Mouse (Mus musculus) intestine, embryonic 15.5 days (tissue): ENCODE measurements around the gene Pigs. TPM values are rescaled to one million over a fixed set of nuclear protein-coding genes. Genes with fewer than 3 reads are reported as not detected.

Source experiments
- ATAC-seq: fragments of 200-750 bp; cut with Nextera tagmentation; 2 replicates; pipeline ENCODE4 v1.8.0; 2017; ENCODE audit warnings: moderate TSS enrichment, moderate library complexity
- H3K27ac ChIP-seq: fragments of 300-500 bp; sonication (generic); 2 replicates; pipeline ENCODE4 v1.5.1; 2015; ENCODE audit warnings: mild to moderate bottlenecking, inconsistent platforms
- H3K27me3 ChIP-seq: fragments of 300-500 bp; sonication (generic); replicated peaks from 2 replicates; pipeline ENCODE4 v1.6.1; 2015; ENCODE audit warnings: inconsistent platforms
- H3K36me3 ChIP-seq: fragments of 300-500 bp; sonication (generic); 2 replicates; pipeline ENCODE4 v1.6.1; 2015; ENCODE audit warnings: inconsistent platforms
- H3K4me1 ChIP-seq: fragments of 300-500 bp; sonication (generic); replicated peaks from 2 replicates; pipeline ENCODE4 v1.6.1; 2015; ENCODE audit warnings: inconsistent platforms
- H3K4me2 ChIP-seq: fragments of 300-500 bp; sonication (generic); replicated peaks from 2 replicates; pipeline ENCODE4 v1.6.1; 2015; ENCODE audit warnings: mild to moderate bottlenecking, inconsistent platforms
- H3K4me3 ChIP-seq: fragments of 300-500 bp; sonication (generic); replicated peaks from 2 replicates; pipeline ENCODE4 v1.5.1; 2015; ENCODE audit warnings: inconsistent platforms
- H3K9ac ChIP-seq: fragments of 300-500 bp; sonication (generic); 2 replicates; pipeline ENCODE4 v1.6.1; 2015; ENCODE audit warnings: inconsistent platforms
- H3K9me3 ChIP-seq: fragments of 300-500 bp; sonication (generic); 2 replicates; pipeline ENCODE4 v1.6.1; 2016; ENCODE audit warnings: inconsistent platforms
- WGBS: fragments of 180-500 bp; shearing (Covaris S2); methylation state at CpG from one replicate; pipeline ENCODE4 v1.1.7; 2015; 5-methylcytosine and 5-hydroxymethylcytosine counted together
- polyA plus RNA-seq: library from polyadenylated mRNA; unstranded; fragments of >200 nt; fragmentation: Nextera tagmentation; extraction: Ambion mirVana; gene quantifications from 2 replicates; pipeline ENCODE4 v1.2.1, GENCODE M21; 2015

The Pigs gene
- polyA plus RNA-seq, 1 experiment from 2014 or later: 78.6 TPM

- H3K4me1 ChIP-seq: peaks cover 11% of the 10 kb centered on the region
- ATAC-seq: no peak
- no peak overlapping the region for H3K27ac ChIP-seq
- 78% methylated on average over 6 of the region's 6 CpGs for WGBS
- no peaks in the 10 kb centered on the region for H3K27me3 ChIP-seq
- no peak overlapping the region for H3K9ac ChIP-seq
- no peaks in the 10 kb centered on the region for H3K36me3 ChIP-seq
- no peaks in the 10 kb centered on the region for H3K9me3 ChIP-seq
- no peak overlapping the region for H3K4me3 ChIP-seq
- no peak overlapping the region for H3K4me2 ChIP-seq
Measured at GRCm38 (mm10) chr11:78354905-78355304, 26.7 kb downstream of the Pigs start.

GRCm38 (mm10) chr11:78355471-78356238 is 27.4 kb downstream of the Pigs start:
- Histone ChIP-seq H3K4me3 (no peak overlapping the region), H3K27ac (no peak overlapping the region), H3K4me2 (no peak overlapping the region), H3K9ac (no peak overlapping the region), H3K4me1 (0 out of 2 replicates have a peak, but pooled peaks cover 8% of the 10 kb centered on the region), H3K27me3 (no peaks in the 10 kb centered on the region), H3K36me3 (no peaks in the 10 kb centered on the region), H3K9me3 (no peaks in the 10 kb centered on the region)
- ATAC-seq: no peak
- WGBS: 31% methylated on average over 4 of the region's 4 CpGs

- no peaks in the 10 kb centered on the region for H3K9me3 ChIP-seq
- H3K27ac ChIP-seq: no peak overlapping the region
- H3K9ac ChIP-seq: no peak overlapping the region
- H3K36me3 ChIP-seq: no peaks in the 10 kb centered on the region
- H3K4me1 ChIP-seq: peaks cover 15% of the 10 kb centered on the region
- H3K4me2 ChIP-seq: no peak overlapping the region
- H3K27me3 ChIP-seq: no peaks in the 10 kb centered on the region
- ATAC-seq: 0 out of 2 replicates have a peak, but pooled peaks have one; percentile 24
- 18% methylated on average over 22 of the region's 22 CpGs for WGBS
- no peak overlapping the region for H3K4me3 ChIP-seq
Measured at GRCm38 (mm10) chr11:78358330-78359007, 30.3 kb downstream of the Pigs start.

DNA sequence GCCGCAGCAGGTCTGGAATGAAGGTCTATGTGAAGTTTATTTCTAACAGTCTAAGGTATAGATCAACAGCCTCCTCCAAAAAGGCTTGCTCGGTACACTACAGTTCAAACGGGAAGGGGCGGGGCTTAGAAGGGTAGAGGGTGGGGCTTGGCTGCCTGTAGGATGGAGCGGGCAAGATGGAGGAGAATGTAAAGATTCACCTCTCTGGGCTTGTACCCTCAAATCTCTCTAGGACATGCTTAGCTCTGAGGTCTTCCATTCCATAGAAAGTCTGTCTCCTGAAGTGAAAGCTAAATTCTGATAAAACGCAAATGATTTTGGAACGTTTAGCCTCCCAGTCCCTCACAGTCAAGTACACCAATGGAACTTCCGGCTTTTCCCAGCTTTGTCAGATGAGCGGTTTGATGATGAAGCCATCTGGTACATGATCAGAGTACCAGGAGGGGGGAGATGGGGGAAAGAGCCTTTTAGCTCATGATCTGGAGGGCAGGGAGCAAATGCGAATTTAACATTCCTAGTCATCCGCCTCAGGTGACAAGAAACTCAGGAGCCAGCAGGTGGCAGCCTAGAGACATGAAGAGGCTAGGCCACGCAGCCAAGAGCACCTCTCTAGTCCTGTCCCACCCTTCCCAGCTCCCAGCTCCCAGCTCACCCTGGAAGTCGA is 32.0 kb downstream of the Pigs start:
- H3K36me3 ChIP-seq: no peaks in the 10 kb centered on the region
- H3K9me3 ChIP-seq: no peaks in the 10 kb centered on the region
- peaks cover 27% of the 10 kb centered on the region for H3K4me1 ChIP-seq
- H3K4me2 ChIP-seq: peak overlapping the region; percentile 58
- 0 out of 2 replicates have a peak overlapping the region, but pooled peaks have one; percentile 12 for H3K9ac ChIP-seq
- H3K27ac ChIP-seq: no peak overlapping the region
- ATAC-seq: peak; percentile 66
- WGBS: 10% methylated on average over 13 of the region's 13 CpGs
- H3K4me3 ChIP-seq: peak overlapping the region; percentile 27
- no peaks in the 10 kb centered on the region for H3K27me3 ChIP-seq

DNA sequence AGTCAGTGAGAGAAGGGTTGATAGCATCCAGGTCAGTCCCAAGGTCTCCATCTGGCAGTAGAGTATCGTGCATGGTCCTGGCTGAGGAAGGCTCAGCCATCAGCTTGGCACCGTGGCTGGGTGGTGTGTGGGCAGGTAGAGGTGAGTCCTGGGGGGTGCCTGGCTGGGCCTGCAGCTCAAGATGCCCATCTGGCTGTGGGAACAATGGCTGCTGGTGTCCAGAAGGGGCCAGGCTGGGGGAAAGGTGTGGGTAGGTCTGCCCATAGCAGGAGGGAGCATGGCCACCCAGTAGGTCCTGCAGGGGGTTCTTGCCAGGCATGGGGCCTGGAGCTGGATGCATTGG is 32.5 kb downstream of the Pigs start:
- 52% methylated on average over 2 of the region's 2 CpGs for WGBS
- H3K9me3 ChIP-seq: no peaks in the 10 kb centered on the region
- H3K4me3 ChIP-seq: no peak overlapping the region
- 0 out of 2 replicates have a peak, but pooled peaks have one; percentile 2 for ATAC-seq
- H3K4me1 ChIP-seq: peaks cover 27% of the 10 kb centered on the region
- H3K36me3 ChIP-seq: no peaks in the 10 kb centered on the region
- H3K4me2 ChIP-seq: 0 out of 2 replicates have a peak overlapping the region, but pooled peaks have one; percentile 58
- no peaks in the 10 kb centered on the region for H3K27me3 ChIP-seq
- H3K9ac ChIP-seq: no peak overlapping the region
- H3K27ac ChIP-seq: no peak overlapping the region

GRCm38 (mm10) chr11:78363309-78364007 is 35.2 kb downstream of the Pigs start:
- no peak overlapping the region for H3K9ac ChIP-seq
- H3K36me3 ChIP-seq: no peaks in the 10 kb centered on the region
- H3K4me2 ChIP-seq: no peak overlapping the region
- no peaks in the 10 kb centered on the region for H3K27me3 ChIP-seq
- H3K4me3 ChIP-seq: no peak overlapping the region
- H3K4me1 ChIP-seq: peaks cover 27% of the 10 kb centered on the region
- ATAC-seq: no peak
- WGBS: 69% methylated on average over 13 of the region's 13 CpGs
- peak overlapping the region; percentile 67; the same call in 1 of the 2 replicates for H3K27ac ChIP-seq
- H3K9me3 ChIP-seq: no peaks in the 10 kb centered on the region

DNA sequence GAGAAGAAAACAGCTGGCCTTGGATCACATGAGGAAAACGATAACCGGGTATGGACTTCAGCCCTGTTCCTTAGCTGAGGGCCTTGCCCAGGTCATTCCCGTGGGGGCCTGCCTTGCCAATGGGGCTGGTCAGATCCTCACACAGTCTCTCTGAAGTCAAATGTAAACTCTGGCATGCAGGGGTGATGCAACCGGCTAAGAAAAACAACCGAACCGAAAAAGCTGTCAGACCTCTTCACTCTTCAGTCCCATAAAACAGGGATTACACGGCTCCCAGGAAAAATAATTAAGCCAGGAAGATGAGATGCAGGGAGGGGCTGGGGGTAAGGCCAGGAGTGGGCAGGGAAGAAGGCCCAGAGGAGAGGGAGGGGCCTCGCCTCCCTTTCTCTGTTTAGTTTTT is 35.9 kb downstream of the Pigs start:
- H3K4me2 ChIP-seq: 0 out of 2 replicates have a peak overlapping the region, but pooled peaks have one; percentile 19
- no peak overlapping the region for H3K9ac ChIP-seq
- no peaks in the 10 kb centered on the region for H3K9me3 ChIP-seq
- WGBS: 18% methylated on average over 8 of the region's 8 CpGs
- no peak overlapping the region for H3K4me3 ChIP-seq
- peak; percentile 73 for ATAC-seq
- no peaks in the 10 kb centered on the region for H3K36me3 ChIP-seq
- peaks cover 23% of the 10 kb centered on the region for H3K4me1 ChIP-seq
- H3K27ac ChIP-seq: peak overlapping the region; percentile 67
- no peaks in the 10 kb centered on the region for H3K27me3 ChIP-seq

DNA sequence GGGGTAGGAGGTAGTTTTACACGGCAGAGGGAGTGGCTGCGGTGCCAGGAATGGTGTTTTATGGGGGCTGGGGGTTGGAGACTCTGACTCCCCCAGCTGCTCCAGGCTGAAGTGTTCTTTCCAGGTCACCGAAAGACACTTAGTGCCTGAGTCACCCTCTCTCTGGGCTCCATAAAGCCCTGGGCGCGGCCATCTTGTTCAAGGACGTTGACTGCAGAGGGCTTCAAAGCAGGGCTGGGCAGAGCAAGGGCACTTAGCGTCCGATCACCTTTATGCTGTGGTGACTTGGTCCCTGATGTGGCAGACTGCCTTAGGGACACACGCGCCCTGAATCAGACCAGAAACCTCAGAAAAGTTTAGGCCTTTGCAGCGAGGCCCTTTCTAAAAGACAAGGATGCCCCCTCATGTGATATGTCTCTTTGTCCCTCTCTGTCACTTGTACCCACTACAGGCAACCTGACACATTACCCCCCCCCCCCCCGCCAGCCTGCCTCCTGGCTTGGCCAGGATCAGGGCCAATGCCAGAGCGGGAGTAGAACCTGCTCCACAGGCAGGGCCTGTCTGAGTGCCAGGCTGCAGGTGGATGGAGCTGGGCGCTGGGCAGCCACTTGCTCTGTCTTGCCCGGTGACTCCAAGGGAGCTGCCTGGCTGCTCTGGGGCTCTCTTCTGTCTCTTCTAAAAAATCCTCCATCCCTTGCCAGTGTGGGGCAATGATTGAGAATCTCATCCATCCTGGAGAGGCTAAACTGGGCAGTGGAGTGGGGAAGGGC is 39.4 kb downstream of the Pigs start:
- H3K4me1 ChIP-seq: peaks cover 28% of the 10 kb centered on the region
- no peaks in the 10 kb centered on the region for H3K36me3 ChIP-seq
- 79% methylated on average over 15 of the region's 15 CpGs for WGBS
- no peak overlapping the region for H3K27ac ChIP-seq
- no peak overlapping the region for H3K4me2 ChIP-seq
- no peaks in the 10 kb centered on the region for H3K9me3 ChIP-seq
- no peak overlapping the region for H3K9ac ChIP-seq
- H3K27me3 ChIP-seq: no peaks in the 10 kb centered on the region
- H3K4me3 ChIP-seq: no peak overlapping the region
- ATAC-seq: no peak

- H3K9me3 ChIP-seq: no peaks in the 10 kb centered on the region
- no peak overlapping the region for H3K4me3 ChIP-seq
- no peak overlapping the region for H3K27ac ChIP-seq
- H3K9ac ChIP-seq: no peak overlapping the region
- H3K4me1 ChIP-seq: peaks cover 8% of the 10 kb centered on the region
- H3K4me2 ChIP-seq: no peak overlapping the region
- whole genome bisulfite sequencing: 52% methylated on average over 1 of the region's 1 CpGs
- no peaks in the 10 kb centered on the region for H3K36me3 ChIP-seq
- H3K27me3 ChIP-seq: no peaks in the 10 kb centered on the region
- ATAC-seq: no peak
Measured at GRCm38 (mm10) chr11:78370389-78370788, 42.2 kb downstream of the Pigs start.

GRCm38 (mm10) chr11:78371711-78372110 is 43.5 kb downstream of the Pigs start:
- H3K27ac ChIP-seq: no peak overlapping the region
- H3K27me3 ChIP-seq: no peaks in the 10 kb centered on the region
- no peak for ATAC-seq
- no peak overlapping the region for H3K4me3 ChIP-seq
- H3K9ac ChIP-seq: no peak overlapping the region
- H3K4me1 ChIP-seq: peaks cover 8% of the 10 kb centered on the region
- no peaks in the 10 kb centered on the region for H3K36me3 ChIP-seq
- no peaks in the 10 kb centered on the region for H3K9me3 ChIP-seq
- 90% methylated on average over 11 of the region's 11 CpGs for WGBS
- H3K4me2 ChIP-seq: no peak overlapping the region

DNA sequence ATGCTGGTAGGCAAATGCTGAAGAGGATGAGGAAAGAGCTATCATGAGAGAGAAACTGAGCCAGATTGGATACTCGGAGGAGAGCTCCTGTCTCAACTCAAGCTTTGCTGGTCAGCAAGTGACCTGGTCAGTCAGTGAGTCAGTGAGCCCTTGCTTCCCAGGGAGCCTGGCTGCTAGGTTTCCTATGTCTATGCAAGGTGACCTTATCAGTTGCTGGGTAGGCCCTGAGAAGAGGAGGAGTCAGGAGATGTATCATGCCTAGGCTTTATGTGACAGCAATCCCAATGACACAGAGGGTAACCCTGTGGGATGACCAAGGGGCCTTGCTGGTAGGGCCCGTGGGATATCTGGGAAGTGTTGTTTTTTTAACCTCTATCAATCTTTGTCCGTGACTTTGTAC is 44.0 kb downstream of the Pigs start:
- H3K36me3 ChIP-seq: no peaks in the 10 kb centered on the region
- no peaks in the 10 kb centered on the region for H3K27me3 ChIP-seq
- H3K4me2 ChIP-seq: no peak overlapping the region
- no peak overlapping the region for H3K27ac ChIP-seq
- H3K9me3 ChIP-seq: no peaks in the 10 kb centered on the region
- no peak overlapping the region for H3K9ac ChIP-seq
- 67% methylated on average over 3 of the region's 3 CpGs for WGBS
- H3K4me3 ChIP-seq: no peak overlapping the region
- no peak for ATAC-seq
- peaks cover 8% of the 10 kb centered on the region for H3K4me1 ChIP-seq
